Mouse (Mus musculus): Measurements from ENCODE around the gene Sox5.

Sox5 gene

GRCm38 (mm10) chr6:144659115-144660108, 122.4 kb downstream of the Sox5 start:
- DNase-seq (ENCODE audit: low spot score), result no peak

- no peak for DNase-seq (ENCODE audit: low spot score)
Measured at GRCm38 (mm10) chr6:144652876-144653275, 128.9 kb downstream of the Sox5 start.

- no peak for DNase-seq (ENCODE audit: low spot score)
Measured at GRCm38 (mm10) chr6:144648896-144649295, 132.9 kb downstream of the Sox5 start.

GRCm38 (mm10) chr6:144648124-144648591, 133.6 kb downstream of the Sox5 start:
- no peak for DNase-seq (ENCODE audit: low spot score)

- DNase-seq (ENCODE audit: low spot score), result no peak
Measured at GRCm38 (mm10) chr6:144646331-144646730, 135.4 kb downstream of the Sox5 start.

- no peak for DNase-seq (ENCODE audit: low spot score)
Measured at GRCm38 (mm10) chr6:144645796-144646195, 136.0 kb downstream of the Sox5 start.

- no peak for DNase-seq (ENCODE audit: low spot score)
Measured at GRCm38 (mm10) chr6:144644711-144645110, 137.1 kb downstream of the Sox5 start.

- DNase-seq (ENCODE audit: low spot score), result no peak
Measured at GRCm38 (mm10) chr6:144643601-144644000, 138.2 kb downstream of the Sox5 start.

- DNase-seq (ENCODE audit: low spot score), result no peak
Measured at GRCm38 (mm10) chr6:144641888-144642287, 139.9 kb downstream of the Sox5 start.

GRCm38 (mm10) chr6:144640591-144640990, 141.2 kb downstream of the Sox5 start:
- no peak for DNase-seq (ENCODE audit: low spot score)

GRCm38 (mm10) chr6:144638547-144638946, 143.2 kb downstream of the Sox5 start:
- DNase-seq (ENCODE audit: low spot score), result no peak

GRCm38 (mm10) chr6:144627539-144628115, 154.2 kb downstream of the Sox5 start:
- no peak for DNase-seq (ENCODE audit: low spot score)

- DNase-seq (ENCODE audit: low spot score), result no peak
Measured at GRCm38 (mm10) chr6:144621089-144621769, 160.5 kb downstream of the Sox5 start.

- no peak for DNase-seq (ENCODE audit: low spot score)
Measured at GRCm38 (mm10) chr6:144611383-144611791, 170.4 kb downstream of the Sox5 start.

- DNase-seq (ENCODE audit: low spot score), result no peak
Measured at GRCm38 (mm10) chr6:144610878-144611277, 170.9 kb downstream of the Sox5 start.

GRCm38 (mm10) chr6:144602883-144603282, 178.9 kb downstream of the Sox5 start:
- no peak for DNase-seq (ENCODE audit: low spot score)

- DNase-seq (ENCODE audit: low spot score), result no peak
Measured at GRCm38 (mm10) chr6:144600351-144600750, 181.4 kb downstream of the Sox5 start.

- DNase-seq (ENCODE audit: low spot score), result no peak
Measured at GRCm38 (mm10) chr6:144598324-144598973, 183.3 kb downstream of the Sox5 start.

- DNase-seq (ENCODE audit: low spot score), result no peak
Measured at GRCm38 (mm10) chr6:144596536-144597210, 185.1 kb downstream of the Sox5 start.

- DNase-seq (ENCODE audit: low spot score), result no peak
Measured at GRCm38 (mm10) chr6:144584854-144585253, 196.9 kb downstream of the Sox5 start.

- DNase-seq (ENCODE audit: low spot score), result no peak
Measured at GRCm38 (mm10) chr6:144584074-144584840, 197.5 kb downstream of the Sox5 start.

Data from ovary, adult 18-20 months (tissue).